Mouse (Mus musculus): ENCODE measurements around the gene Ptprq. TPM values are rescaled to one million over a fixed set of nuclear protein-coding genes. Genes with fewer than 3 reads are reported as not detected.

The Ptprq gene
- polyA plus RNA-seq, 1 experiment from 2014 or later = 0.09 TPM

DNA sequence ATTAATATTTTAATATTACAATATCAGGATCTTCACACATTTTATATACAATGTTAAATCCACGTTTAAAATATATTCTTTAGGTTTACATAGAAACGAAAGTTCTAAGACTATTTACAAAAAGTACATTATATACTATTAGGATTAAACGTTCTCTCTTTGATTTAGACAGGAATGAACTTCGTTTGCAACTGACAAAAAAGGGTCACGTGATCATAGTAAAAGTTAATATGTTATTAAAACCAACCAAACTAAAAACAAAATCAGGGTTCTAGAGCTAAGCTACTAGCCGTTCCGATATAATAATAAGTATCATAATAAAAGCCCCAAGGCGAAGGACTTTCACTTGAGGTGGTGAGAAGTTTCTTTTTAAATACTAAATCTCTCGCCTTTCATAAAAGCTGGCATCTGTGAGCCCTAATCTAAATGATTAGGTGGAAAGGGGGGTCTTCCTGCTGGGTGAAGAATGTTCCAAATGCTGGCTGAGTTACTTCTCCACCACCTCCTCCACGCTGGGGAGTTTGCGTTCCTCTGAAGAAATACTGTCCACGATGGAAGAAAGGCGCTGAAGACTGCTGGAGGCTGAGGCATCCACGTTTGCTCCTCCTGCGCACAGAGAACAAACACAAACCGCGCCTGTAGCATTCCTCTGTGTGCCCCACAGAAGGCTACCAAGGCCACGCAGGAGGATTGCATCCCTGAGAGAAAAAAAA, 226.8 kb downstream of the Ptprq start:
- WGBS = 43% methylated on average over 18 of the region's 18 CpGs
- Histone ChIP-seq H3K4me3 (ENCODE audit: low read length) (peak overlapping the region; percentile 17), H3K9ac (ENCODE audit: low read depth, low read length) (no peak overlapping the region; the same call in 1 of the 2 replicates), H3K9me3 (ENCODE audit: control insufficient read depth, low read length) (no peaks in the 10 kb centered on the region), H3K27ac (ENCODE audit: low read depth, low read length) (no peak overlapping the region), H3K27me3 (ENCODE audit: control insufficient read depth, insufficient read depth, low read length) (peaks cover 9% of the 10 kb centered on the region; the same call in 1 of the 2 replicates), H3K4me1 (ENCODE audit: control insufficient read depth, insufficient read depth, low read length) (0 out of 2 replicates have a peak, but pooled peaks cover 6% of the 10 kb centered on the region), H3K36me3 (ENCODE audit: control insufficient read depth, insufficient read depth, low read length) (no peaks in the 10 kb centered on the region), H3K4me2 (replicated peaks; ENCODE audit: low read depth, low read length) (peak overlapping the region; percentile 41)
- peak; percentile 25 for ATAC-seq (ENCODE audit: low FRiP score, low TSS enrichment)

DNA sequence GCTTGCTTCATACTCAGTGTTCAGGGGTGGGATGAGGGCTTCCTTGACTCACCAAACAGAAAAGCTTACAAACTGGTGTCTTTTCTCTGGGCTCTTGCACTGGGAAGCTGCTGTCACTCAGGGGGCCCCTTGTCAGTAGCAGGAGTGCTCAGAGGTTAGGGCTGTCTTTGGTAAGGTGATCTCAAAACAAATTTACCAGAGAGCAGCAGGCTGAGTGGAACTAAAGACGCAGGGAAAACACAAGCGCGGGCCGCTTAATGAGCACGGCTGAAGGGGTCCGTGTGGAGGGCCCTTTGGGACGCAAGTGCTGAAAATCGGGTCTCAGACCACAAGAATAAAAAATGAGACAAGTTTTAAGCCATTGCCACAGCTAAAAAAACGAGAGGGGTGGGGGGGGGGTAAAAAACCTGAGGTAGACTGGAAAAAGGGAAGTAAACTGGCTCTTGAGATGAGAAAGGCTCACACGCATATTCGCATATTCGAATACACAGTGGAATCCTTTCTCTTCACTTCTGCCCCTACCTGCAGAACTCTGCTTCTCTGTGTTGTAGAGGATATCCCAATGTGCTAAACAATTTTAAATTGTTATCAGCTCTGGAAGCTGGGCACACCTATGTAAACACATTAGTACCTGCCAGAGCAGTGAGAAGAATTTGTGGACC, 231.1 kb downstream of the Ptprq start:
- peaks cover 20% of the 10 kb centered on the region; the same call in 1 of the 2 replicates for H3K27me3 ChIP-seq (ENCODE audit: control insufficient read depth, insufficient read depth, low read length)
- no peaks in the 10 kb centered on the region for H3K36me3 ChIP-seq (ENCODE audit: control insufficient read depth, insufficient read depth, low read length)
- no peak overlapping the region for H3K27ac ChIP-seq (ENCODE audit: low read depth, low read length)
- H3K9me3 ChIP-seq (ENCODE audit: control insufficient read depth, low read length) = no peaks in the 10 kb centered on the region
- H3K4me1 ChIP-seq (ENCODE audit: control insufficient read depth, insufficient read depth, low read length) = 0 out of 2 replicates have a peak, but pooled peaks cover 4% of the 10 kb centered on the region
- 21% methylated on average over 12 of the region's 12 CpGs for WGBS
- H3K9ac ChIP-seq (ENCODE audit: low read depth, low read length) = no peak overlapping the region
- peak; percentile 69 for ATAC-seq (ENCODE audit: low FRiP score, low TSS enrichment)
- no peak overlapping the region for H3K4me2 ChIP-seq (replicated peaks; ENCODE audit: low read depth, low read length)
- H3K4me3 ChIP-seq (ENCODE audit: low read length) = no peak overlapping the region

- Histone ChIP-seq H3K27ac (ENCODE audit: low read depth, low read length) (no peak overlapping the region), H3K9ac (ENCODE audit: low read depth, low read length) (no peak overlapping the region), H3K4me2 (replicated peaks; ENCODE audit: low read depth, low read length) (no peak overlapping the region), H3K4me1 (ENCODE audit: control insufficient read depth, insufficient read depth, low read length) (no peaks in the 10 kb centered on the region), H3K9me3 (ENCODE audit: control insufficient read depth, low read length) (no peaks in the 10 kb centered on the region), H3K27me3 (ENCODE audit: control insufficient read depth, insufficient read depth, low read length) (peaks cover 20% of the 10 kb centered on the region; the same call in 1 of the 2 replicates), H3K36me3 (ENCODE audit: control insufficient read depth, insufficient read depth, low read length) (no peaks in the 10 kb centered on the region), H3K4me3 (ENCODE audit: low read length) (no peak overlapping the region)
- WGBS = 23% methylated on average over 12 of the region's 12 CpGs
- no peak for ATAC-seq (ENCODE audit: low FRiP score, low TSS enrichment)
Observed at GRCm38 (mm10) chr10:107486770-107487169, 233.1 kb downstream of the Ptprq start.

- no peaks in the 10 kb centered on the region for H3K36me3 ChIP-seq (ENCODE audit: control insufficient read depth, insufficient read depth, low read length)
- no peaks in the 10 kb centered on the region for H3K4me1 ChIP-seq (ENCODE audit: control insufficient read depth, insufficient read depth, low read length)
- ATAC-seq (ENCODE audit: low FRiP score, low TSS enrichment) = no peak
- H3K9me3 ChIP-seq (ENCODE audit: control insufficient read depth, low read length) = no peaks in the 10 kb centered on the region
- H3K9ac ChIP-seq (ENCODE audit: low read depth, low read length) = no peak within 1 kb of the TSS
- WGBS = 29% methylated on average over 8 of the region's 8 CpGs
- H3K27ac ChIP-seq (ENCODE audit: low read depth, low read length) = no peak within 1 kb of the TSS
- H3K4me2 ChIP-seq (replicated peaks; ENCODE audit: low read depth, low read length) = no peak within 1 kb of the TSS
- H3K27me3 ChIP-seq (ENCODE audit: control insufficient read depth, insufficient read depth, low read length) = peaks cover 18% of the 10 kb centered on the region; the same call in 1 of the 2 replicates
- no peak within 1 kb of the TSS for H3K4me3 ChIP-seq (ENCODE audit: low read length)
Observed at GRCm38 (mm10) chr10:107485870-107486269, 234.0 kb downstream of the Ptprq start, which contains the start of gene Myf5. TSS of gene Myf5 (minus strand) at chr10:107486134.

- Histone ChIP-seq H3K36me3 (ENCODE audit: control insufficient read depth, insufficient read depth, low read length) (no peaks in the 10 kb centered on the region), H3K4me3 (ENCODE audit: low read length) (no peak overlapping the region), H3K4me1 (ENCODE audit: control insufficient read depth, insufficient read depth, low read length) (no peaks in the 10 kb centered on the region), H3K27me3 (ENCODE audit: control insufficient read depth, insufficient read depth, low read length) (peaks cover 13% of the 10 kb centered on the region; the same call in 1 of the 2 replicates), H3K9me3 (ENCODE audit: control insufficient read depth, low read length) (no peaks in the 10 kb centered on the region), H3K4me2 (replicated peaks; ENCODE audit: low read depth, low read length) (no peak overlapping the region), H3K9ac (ENCODE audit: low read depth, low read length) (no peak overlapping the region), H3K27ac (ENCODE audit: low read depth, low read length) (no peak overlapping the region)
- WGBS = 50% methylated on average over 10 of the region's 10 CpGs
- no peak; the same call in 1 of the 2 replicates for ATAC-seq (ENCODE audit: low FRiP score, low TSS enrichment)
Observed at GRCm38 (mm10) chr10:107484050-107484449, 235.8 kb downstream of the Ptprq start.

- H3K9ac ChIP-seq (ENCODE audit: low read depth, low read length) = no peak overlapping the region
- H3K9me3 ChIP-seq (ENCODE audit: control insufficient read depth, low read length) = no peaks in the 10 kb centered on the region
- no peaks in the 10 kb centered on the region for H3K36me3 ChIP-seq (ENCODE audit: control insufficient read depth, insufficient read depth, low read length)
- no peaks in the 10 kb centered on the region for H3K4me1 ChIP-seq (ENCODE audit: control insufficient read depth, insufficient read depth, low read length)
- no peak overlapping the region for H3K4me2 ChIP-seq (replicated peaks; ENCODE audit: low read depth, low read length)
- no peak overlapping the region for H3K4me3 ChIP-seq (ENCODE audit: low read length)
- H3K27me3 ChIP-seq (ENCODE audit: control insufficient read depth, insufficient read depth, low read length) = no peaks in the 10 kb centered on the region
- WGBS = 59% methylated on average over 2 of the region's 2 CpGs
- no peak for ATAC-seq (ENCODE audit: low FRiP score, low TSS enrichment)
- H3K27ac ChIP-seq (ENCODE audit: low read depth, low read length) = no peak overlapping the region
Observed at GRCm38 (mm10) chr10:107473497-107473896, 246.4 kb downstream of the Ptprq start.

DNA sequence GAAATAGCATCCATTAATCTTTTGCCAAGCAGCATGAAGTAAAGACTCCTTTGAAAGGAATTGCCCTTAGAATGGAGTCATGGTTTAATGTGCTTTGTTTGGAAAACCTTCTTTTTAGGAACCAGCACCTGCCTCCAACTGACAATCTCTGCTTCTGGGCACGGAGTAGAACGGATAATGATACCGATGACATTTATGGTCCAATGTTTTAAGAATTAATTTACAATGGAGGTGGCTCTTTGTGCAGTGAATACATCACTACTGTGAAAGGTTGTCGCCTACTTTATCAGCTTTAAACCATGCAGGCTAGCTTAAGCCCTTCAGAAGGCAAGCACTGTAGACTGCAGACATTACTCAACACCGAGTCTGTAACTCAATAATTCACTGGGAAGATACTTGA, 248.1 kb downstream of the Ptprq start:
- Histone ChIP-seq H3K9ac (ENCODE audit: low read depth, low read length) (no peak overlapping the region), H3K27me3 (ENCODE audit: control insufficient read depth, insufficient read depth, low read length) (no peaks in the 10 kb centered on the region), H3K36me3 (ENCODE audit: control insufficient read depth, insufficient read depth, low read length) (no peaks in the 10 kb centered on the region), H3K27ac (ENCODE audit: low read depth, low read length) (no peak overlapping the region), H3K4me2 (replicated peaks; ENCODE audit: low read depth, low read length) (no peak overlapping the region), H3K4me3 (ENCODE audit: low read length) (no peak overlapping the region), H3K9me3 (ENCODE audit: control insufficient read depth, low read length) (no peaks in the 10 kb centered on the region), H3K4me1 (ENCODE audit: control insufficient read depth, insufficient read depth, low read length) (no peaks in the 10 kb centered on the region)
- ATAC-seq (ENCODE audit: low FRiP score, low TSS enrichment) = no peak
- WGBS = 72% methylated on average over 5 of the region's 5 CpGs

DNA sequence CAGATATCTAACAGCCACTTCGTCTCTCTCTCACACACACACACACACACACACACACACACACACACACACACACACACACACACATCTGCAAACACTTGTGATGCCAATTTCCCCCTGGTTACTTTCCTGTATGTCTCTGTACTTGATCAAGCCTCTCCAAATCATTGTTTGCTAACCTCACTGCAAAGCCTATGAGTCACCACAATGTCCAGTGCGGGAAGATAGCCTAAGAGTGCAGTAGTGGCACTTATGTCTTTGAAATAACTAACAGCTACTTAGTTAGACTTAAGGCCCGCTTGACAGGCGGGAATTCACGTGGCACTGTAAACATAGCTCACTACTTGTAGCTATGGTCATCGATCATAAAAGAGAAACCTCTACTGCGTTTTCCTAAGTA, 252.0 kb downstream of the Ptprq start:
- Histone ChIP-seq H3K27me3 (ENCODE audit: control insufficient read depth, insufficient read depth, low read length) (no peaks in the 10 kb centered on the region), H3K4me2 (replicated peaks; ENCODE audit: low read depth, low read length) (no peak overlapping the region), H3K9ac (ENCODE audit: low read depth, low read length) (no peak overlapping the region), H3K27ac (ENCODE audit: low read depth, low read length) (no peak overlapping the region), H3K36me3 (ENCODE audit: control insufficient read depth, insufficient read depth, low read length) (no peaks in the 10 kb centered on the region), H3K4me3 (ENCODE audit: low read length) (no peak overlapping the region), H3K4me1 (ENCODE audit: control insufficient read depth, insufficient read depth, low read length) (no peaks in the 10 kb centered on the region), H3K9me3 (ENCODE audit: control insufficient read depth, low read length) (no peaks in the 10 kb centered on the region)
- ATAC-seq (ENCODE audit: low FRiP score, low TSS enrichment) = no peak
- 88% methylated on average over 7 of the region's 7 CpGs for WGBS
